Comparison of ENCODE assay signal across 14 mouse cellular contexts in the genomic region with DNA sequence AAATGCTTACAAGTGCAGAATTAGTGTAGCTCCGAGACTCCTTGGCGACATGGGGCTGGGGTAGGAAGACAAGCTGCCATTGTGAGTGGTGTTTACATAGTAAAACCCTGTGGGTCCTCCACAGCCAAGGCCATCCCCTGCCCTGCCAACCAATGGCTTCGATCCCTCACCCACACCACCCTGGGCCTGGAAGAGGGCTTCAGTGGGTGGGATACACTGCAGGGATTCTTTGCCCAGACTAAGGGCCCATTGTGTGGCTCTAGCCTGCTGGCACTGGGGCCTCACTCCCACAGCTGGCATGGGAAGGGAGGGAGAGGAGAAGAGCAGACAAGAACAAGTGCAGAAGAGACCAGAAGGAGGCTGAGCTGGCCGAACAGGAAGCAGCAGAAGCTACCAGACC. TPM values are rescaled to one million over a fixed set of nuclear protein-coding genes. Genes with fewer than 3 reads are reported as not detected.
DNase-seq lines count a peak whose midpoint lies in the region; ATAC-seq and TF ChIP-seq lines count a peak whose summit lies in the region.
"Had no signal": no experiment of that assay in that cellular context is flagged by ENCODE, and none has a peak within 500 bp of the region (broad histone marks: within the 10 kb centered on the region; RNA-seq: fewer than 3 reads in every experiment).

No protein-coding gene starts in this region.

- no peak for TF ChIP-seq CTCF in left cerebral cortex, adult 2 months (IDR thresholded peaks at IDR 0.05)

- no peaks in the 10 kb centered on the region for H3K36me3 ChIP-seq in embryonic facial prominence, embryonic 14.5 days (ENCODE audit: control insufficient read depth, insufficient read depth, low read length)
- H3K36me3 ChIP-seq in embryonic facial prominence, embryonic 10.5 days (replicated peaks) = no peaks in the 10 kb centered on the region
- no peaks in the 10 kb centered on the region for H3K36me3 ChIP-seq in neural tube, embryonic 12.5 days
- H3K36me3 ChIP-seq: embryonic facial prominence, embryonic 12.5 days; limb, embryonic 12.5 days had no signal

- intact Hi-C loops in left cerebral cortex, adult 2 months (cut with DNase I) = loop anchor here (2.0 kb wide), 1 partner anchor 34 kb away; no protein-coding TSS in a partner anchor

- no peak overlapping the region for H3K9ac ChIP-seq in embryonic facial prominence, embryonic 14.5 days (ENCODE audit: low read depth, low read length)
- H3K9ac ChIP-seq in neural tube, embryonic 12.5 days = no peak overlapping the region
- H3K9ac ChIP-seq: embryonic facial prominence, embryonic 12.5 days; limb, embryonic 12.5 days had no signal

- WGBS in embryonic facial prominence, embryonic 14.5 days = 53% methylated on average over 4 of the region's 4 CpGs
- WGBS in embryonic facial prominence, embryonic 10.5 days = 71% methylated on average over 4 of the region's 4 CpGs
- WGBS in neural tube, embryonic 12.5 days = 72% methylated on average over 4 of the region's 4 CpGs

- DNase-seq in embryonic facial prominence, embryonic 14.5 days (ENCODE audit: low spot score) = peak; percentile 3
- DNase-seq in embryonic facial prominence, embryonic 10.5 days (ENCODE audit: low spot score) = no peak
- DNase-seq in neural tube, embryonic 10.5 days (ENCODE audit: extremely low spot score, low spot score) = no peak
- peak; percentile 17 to 47 for DNase-seq in left cerebral cortex, adult 2 months (ENCODE audit: extremely low spot score in 1 of 2, low spot score in 2 of 2)
- peak; percentile 39 to 58 for DNase-seq in right cerebral cortex, postnatal 36 days (ENCODE audit: low spot score in 2 of 2)
- DNase-seq in urinary bladder, postnatal 10 days (ENCODE audit: low spot score) = no peak
- no peak for DNase-seq in adrenal gland, adult (ENCODE audit: inconsistent age in 2 of 2, low spot score in 1 of 2)
- DNase-seq: gastrocnemius, postnatal 25 days; lung, postnatal 36 days had no signal

- no peak overlapping the region for H3K27ac ChIP-seq in embryonic facial prominence, embryonic 14.5 days (replicated peaks; ENCODE audit: low read depth, low read length)
- no peak overlapping the region for H3K27ac ChIP-seq in embryonic facial prominence, embryonic 10.5 days (replicated peaks)
- no peak overlapping the region for H3K27ac ChIP-seq in neural tube, embryonic 12.5 days
- H3K27ac ChIP-seq in left cerebral cortex, adult 2 months = peak overlapping the region; percentile 99
- H3K27ac ChIP-seq: embryonic facial prominence, embryonic 12.5 days; limb, embryonic 12.5 days had no signal

- no peak for ATAC-seq in embryonic facial prominence, embryonic 14.5 days (ENCODE audit: low read depth)
- ATAC-seq in neural tube, embryonic 12.5 days (ENCODE audit: low FRiP score, low read depth) = no peak

- H3K27me3 ChIP-seq in embryonic facial prominence, embryonic 14.5 days (replicated peaks; ENCODE audit: control insufficient read depth, insufficient read depth, low read length) = no peaks in the 10 kb centered on the region
- H3K27me3 ChIP-seq in embryonic facial prominence, embryonic 10.5 days (replicated peaks; ENCODE audit: low read depth, poor library complexity, severe bottlenecking) = peaks cover 17% of the 10 kb centered on the region
- no peaks in the 10 kb centered on the region for H3K27me3 ChIP-seq in neural tube, embryonic 12.5 days (replicated peaks)
- H3K27me3 ChIP-seq: embryonic facial prominence, embryonic 12.5 days had no signal

- peaks cover 8% of the 10 kb centered on the region for H3K4me1 ChIP-seq in embryonic facial prominence, embryonic 14.5 days (ENCODE audit: control insufficient read depth, insufficient read depth, low read length)
- H3K4me1 ChIP-seq in embryonic facial prominence, embryonic 10.5 days = peaks cover 21% of the 10 kb centered on the region
- peaks cover 16% of the 10 kb centered on the region for H3K4me1 ChIP-seq in neural tube, embryonic 12.5 days

- H3K9me3 ChIP-seq in embryonic facial prominence, embryonic 14.5 days (ENCODE audit: control insufficient read depth, low read length) = no peaks in the 10 kb centered on the region
- no peaks in the 10 kb centered on the region for H3K9me3 ChIP-seq in embryonic facial prominence, embryonic 10.5 days
- H3K9me3 ChIP-seq in neural tube, embryonic 12.5 days = no peaks in the 10 kb centered on the region
- H3K9me3 ChIP-seq: embryonic facial prominence, embryonic 12.5 days; limb, embryonic 12.5 days had no signal

- no peak overlapping the region for H3K4me2 ChIP-seq in embryonic facial prominence, embryonic 14.5 days (ENCODE audit: low read depth, low read length)
- 0 out of 2 replicates have a peak overlapping the region, but pooled peaks have one; percentile 12 for H3K4me2 ChIP-seq in neural tube, embryonic 12.5 days (replicated peaks)

- no peak overlapping the region for H3K4me3 ChIP-seq in embryonic facial prominence, embryonic 14.5 days (ENCODE audit: low read depth, low read length)
- H3K4me3 ChIP-seq in embryonic facial prominence, embryonic 10.5 days = no peak overlapping the region
- no peak overlapping the region for H3K4me3 ChIP-seq in neural tube, embryonic 12.5 days
- H3K4me3 ChIP-seq in left cerebral cortex, adult 2 months = peak overlapping the region; percentile 55

RNA-seq across cellular contexts. Expression of gene Scamp5, which starts 1.1 kb away (rescaled TPM):
- 10.9 and 14.5 TPM in 2 replicates for polyA plus RNA-seq in embryonic facial prominence, embryonic 14.5 days (2014; fragmentation: Nextera tagmentation; extraction: Ambion mirVana)
- polyA plus RNA-seq in embryonic facial prominence, embryonic 10.5 days (2016; fragmentation: Nextera tagmentation; extraction: Ambion mirVana) = 9.3 and 9.6 TPM in 2 replicates
- polyA plus RNA-seq in neural tube, embryonic 12.5 days (2016; fragmentation: Nextera tagmentation; extraction: Ambion mirVana) = 40.6 and 43.0 TPM in 2 replicates
- total RNA-seq in left cerebral cortex, adult 2 months (2021) = 100 to 1,000 TPM; 379 TPM
- total RNA-seq: neutrophil, adult 5-6 weeks had no signal

RNA-seq across cellular contexts. Expression of gene Ppcdc, which starts 29.0 kb away (rescaled TPM):
- 20.2 and 25.2 TPM in 2 replicates for polyA plus RNA-seq in embryonic facial prominence, embryonic 14.5 days (2014; fragmentation: Nextera tagmentation; extraction: Ambion mirVana)
- polyA plus RNA-seq in embryonic facial prominence, embryonic 10.5 days (2016; fragmentation: Nextera tagmentation; extraction: Ambion mirVana) = 20.8 and 25.4 TPM in 2 replicates
- polyA plus RNA-seq in neural tube, embryonic 12.5 days (2016; fragmentation: Nextera tagmentation; extraction: Ambion mirVana) = 21.8 and 24.3 TPM in 2 replicates
- 10 to 100 TPM; 16.3 to 16.8 TPM for total RNA-seq in left cerebral cortex, adult 2 months (2021)

RNA-seq across cellular contexts. Expression of gene Rpp25, which starts 34.9 kb away (rescaled TPM):
- polyA plus RNA-seq in embryonic facial prominence, embryonic 14.5 days (2014; fragmentation: Nextera tagmentation; extraction: Ambion mirVana) = 0.86 and 1.4 TPM in 2 replicates
- 1.6 and 1.7 TPM in 2 replicates for polyA plus RNA-seq in embryonic facial prominence, embryonic 10.5 days (2016; fragmentation: Nextera tagmentation; extraction: Ambion mirVana)
- polyA plus RNA-seq in neural tube, embryonic 12.5 days (2016; fragmentation: Nextera tagmentation; extraction: Ambion mirVana) = 12.4 and 13.3 TPM in 2 replicates
- 10 to 100 TPM; 16.9 to 18.5 TPM for total RNA-seq in left cerebral cortex, adult 2 months (2021)
- total RNA-seq: gastrocnemius, postnatal 25 days; hematopoietic stem cell, adult 5-6 weeks; neutrophil, adult 5-6 weeks had no signal

RNA-seq across cellular contexts. Expression of gene Cox5a, which starts 52.2 kb away (rescaled TPM):
- polyA plus RNA-seq in embryonic facial prominence, embryonic 14.5 days (2014; fragmentation: Nextera tagmentation; extraction: Ambion mirVana) = 479 and 555 TPM in 2 replicates
- polyA plus RNA-seq in embryonic facial prominence, embryonic 10.5 days (2016; fragmentation: Nextera tagmentation; extraction: Ambion mirVana) = 664 and 702 TPM in 2 replicates
- 770 and 826 TPM in 2 replicates for polyA plus RNA-seq in neural tube, embryonic 12.5 days (2016; fragmentation: Nextera tagmentation; extraction: Ambion mirVana)
- total RNA-seq in left cerebral cortex, adult 2 months (2021) = 100 to 1,000 TPM; 374 to 440 TPM

Comparison
In these comparisons a context has a peak if more than half of its experiments do, and no peak if none do; other contexts are left out.
1. DNase-seq: peak in embryonic facial prominence, embryonic 14.5 days (single experiment), left cerebral cortex, adult 2 months (2 of 2) and right cerebral cortex, postnatal 36 days (2 of 2); none in embryonic facial prominence, embryonic 10.5 days (single experiment), neural tube, embryonic 10.5 days (single experiment), urinary bladder, postnatal 10 days (single experiment) and adrenal gland, adult (0 of 2).